Mouse (Mus musculus) lung, adult 18-20 months (tissue): Measurements from ENCODE around the gene Pfkm.

Experiments used
- DNase-seq, 2 experiments: peaks; one replicate each; pipeline ENCODE4 v3.0.0; 2022; ENCODE audit warnings: mixed read lengths in 2 of 2

Pfkm gene

DNA sequence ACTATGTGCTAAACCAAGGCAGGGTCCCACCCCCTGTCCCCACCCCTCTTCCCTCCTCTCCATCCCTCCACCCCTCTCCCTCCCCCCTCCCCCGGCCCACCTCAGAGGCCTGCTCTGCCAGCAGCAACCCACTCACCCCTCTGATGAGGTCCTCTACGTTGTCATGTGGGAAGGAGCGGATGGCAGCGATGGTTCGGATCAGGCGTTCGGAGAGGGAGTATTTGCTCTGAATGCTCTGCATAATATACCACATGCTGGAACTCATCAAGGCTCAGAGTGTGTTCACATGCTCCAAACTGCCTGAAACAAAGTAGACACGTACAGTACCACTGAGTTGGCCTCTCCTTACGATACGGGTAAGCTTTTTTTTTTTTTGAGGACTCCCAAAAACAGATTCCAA is 50.1 kb downstream of the Pfkm start:
- no peak for DNase-seq

- no peak for DNase-seq
Measured at GRCm38 (mm10) chr15:98144861-98145507, 52.6 kb downstream of the Pfkm start.

DNA sequence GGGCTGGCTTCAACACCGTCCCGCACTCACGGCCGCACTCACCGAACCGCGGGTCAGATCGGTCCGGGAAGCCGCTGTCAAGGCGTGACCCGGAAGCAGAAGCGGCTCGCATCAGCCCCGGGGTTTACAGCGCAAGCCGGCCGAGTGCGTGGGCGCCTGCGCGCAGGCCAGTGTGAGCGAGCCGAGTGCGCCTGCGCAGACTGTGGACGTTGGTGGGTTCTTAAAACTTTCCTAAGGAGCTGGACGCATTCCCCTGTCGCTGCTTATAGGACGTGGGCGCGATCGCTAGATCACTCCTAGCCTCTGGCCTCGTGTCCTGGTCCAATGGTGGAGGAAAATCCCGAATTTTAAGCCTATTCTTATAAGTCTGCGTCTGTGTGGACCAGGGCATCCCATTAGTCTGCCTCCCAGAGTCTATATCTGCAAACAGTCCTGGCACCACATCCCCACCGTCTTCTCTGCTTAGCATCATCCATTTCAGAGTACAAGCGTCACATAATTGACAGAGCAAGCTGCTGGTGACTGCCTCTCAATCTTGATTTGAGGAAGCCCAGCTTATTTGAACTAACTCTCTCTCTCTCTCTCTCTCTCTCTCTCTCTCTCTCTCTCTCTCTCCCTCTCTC is 53.3 kb downstream of the Pfkm start:
- peak; percentile 92 to 95 for DNase-seq

- no peak for DNase-seq
Measured at GRCm38 (mm10) chr15:98148356-98148755, 56.0 kb downstream of the Pfkm start.

DNA sequence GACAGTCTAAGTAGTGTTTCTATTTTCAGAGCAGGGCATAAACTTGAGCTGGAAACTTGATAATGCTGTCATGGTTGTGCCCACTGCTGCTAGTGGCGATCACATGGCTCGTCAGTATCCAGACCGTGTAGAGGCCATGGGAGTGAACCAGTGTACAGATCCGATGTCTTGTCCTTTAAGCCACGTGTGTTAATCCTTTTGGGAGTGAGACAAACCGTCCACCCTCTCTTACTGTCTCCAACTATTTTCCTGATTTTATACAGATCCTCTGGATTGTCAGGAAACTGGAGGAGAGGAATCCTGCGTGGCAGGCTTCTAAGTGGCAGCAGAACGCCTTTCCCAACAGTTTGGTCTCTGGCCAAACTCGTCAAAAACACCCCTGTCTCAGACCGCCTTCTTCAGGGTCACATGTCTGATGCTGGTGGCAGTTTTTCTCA is 56.8 kb downstream of the Pfkm start:
- DNase-seq: peak in 1 of 2 experiments; percentile 7

GRCm38 (mm10) chr15:98152916-98153315 is 60.5 kb downstream of the Pfkm start:
- DNase-seq: peak in 1 of 2 experiments; percentile 13

- DNase-seq: no peak
Measured at GRCm38 (mm10) chr15:98153625-98154024, 61.2 kb downstream of the Pfkm start.

GRCm38 (mm10) chr15:98154146-98154545 is 61.8 kb downstream of the Pfkm start:
- no peak for DNase-seq

DNA sequence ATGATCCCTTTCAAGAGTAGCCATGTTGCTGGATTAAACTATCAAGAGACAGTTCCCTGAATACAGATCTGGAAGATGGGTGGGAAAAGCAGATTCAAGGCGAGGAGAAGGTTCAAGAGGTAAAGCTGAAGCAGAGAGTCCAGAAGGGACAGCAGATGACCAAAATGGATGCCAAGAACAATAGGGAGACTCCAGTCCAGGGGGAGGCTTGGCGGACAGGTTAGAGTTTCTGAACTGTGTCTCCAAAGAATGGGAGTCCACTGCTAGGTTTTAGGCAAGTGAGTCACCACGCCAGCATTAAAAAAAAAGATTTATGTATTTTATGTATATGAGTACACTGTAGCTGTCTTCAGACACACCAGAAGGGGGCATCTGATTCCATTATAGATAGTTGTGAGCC is 62.2 kb downstream of the Pfkm start:
- no peak for DNase-seq

DNA sequence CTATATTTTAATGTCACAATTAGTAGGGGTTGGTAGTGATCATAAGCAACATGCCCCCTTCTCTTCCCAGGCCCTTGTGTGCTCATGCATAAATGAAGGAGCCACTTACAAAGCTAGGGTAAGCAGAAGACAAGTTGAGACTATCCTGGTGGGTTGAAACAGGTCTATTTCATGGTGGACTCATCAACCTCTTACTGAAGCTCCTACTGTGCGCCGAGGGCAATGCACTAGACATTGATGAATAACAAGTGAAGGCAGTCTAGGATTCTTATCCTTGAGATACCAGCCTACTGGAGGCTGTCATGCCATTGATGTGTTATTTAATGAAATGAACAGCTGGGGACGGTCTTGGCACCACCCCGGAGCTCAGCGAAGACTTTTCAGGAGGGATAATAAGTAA is 62.9 kb downstream of the Pfkm start:
- no peak for DNase-seq

DNA sequence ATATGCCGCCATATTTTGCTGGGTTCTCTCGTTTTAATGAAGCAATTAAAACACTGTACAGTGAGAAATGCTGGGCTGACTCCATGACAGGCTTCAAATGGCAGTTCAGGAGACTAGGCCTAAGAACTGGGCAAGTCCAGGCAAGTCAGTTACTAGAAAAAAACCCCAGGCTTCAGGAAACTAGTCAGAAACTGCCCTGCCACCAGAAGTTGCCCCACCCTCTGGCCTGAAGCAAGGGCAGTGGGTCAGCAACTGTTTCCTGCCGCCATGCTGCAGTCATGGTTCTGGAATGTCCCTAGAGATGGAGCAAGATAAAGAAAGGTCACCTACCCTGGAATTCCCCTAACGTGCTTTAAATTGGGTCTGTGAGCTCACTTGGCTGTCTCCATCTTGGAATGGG is 63.6 kb downstream of the Pfkm start:
- peak in 1 of 2 experiments; percentile 7 for DNase-seq

GRCm38 (mm10) chr15:98157253-98157652 is 64.9 kb downstream of the Pfkm start:
- DNase-seq: no peak

DNA sequence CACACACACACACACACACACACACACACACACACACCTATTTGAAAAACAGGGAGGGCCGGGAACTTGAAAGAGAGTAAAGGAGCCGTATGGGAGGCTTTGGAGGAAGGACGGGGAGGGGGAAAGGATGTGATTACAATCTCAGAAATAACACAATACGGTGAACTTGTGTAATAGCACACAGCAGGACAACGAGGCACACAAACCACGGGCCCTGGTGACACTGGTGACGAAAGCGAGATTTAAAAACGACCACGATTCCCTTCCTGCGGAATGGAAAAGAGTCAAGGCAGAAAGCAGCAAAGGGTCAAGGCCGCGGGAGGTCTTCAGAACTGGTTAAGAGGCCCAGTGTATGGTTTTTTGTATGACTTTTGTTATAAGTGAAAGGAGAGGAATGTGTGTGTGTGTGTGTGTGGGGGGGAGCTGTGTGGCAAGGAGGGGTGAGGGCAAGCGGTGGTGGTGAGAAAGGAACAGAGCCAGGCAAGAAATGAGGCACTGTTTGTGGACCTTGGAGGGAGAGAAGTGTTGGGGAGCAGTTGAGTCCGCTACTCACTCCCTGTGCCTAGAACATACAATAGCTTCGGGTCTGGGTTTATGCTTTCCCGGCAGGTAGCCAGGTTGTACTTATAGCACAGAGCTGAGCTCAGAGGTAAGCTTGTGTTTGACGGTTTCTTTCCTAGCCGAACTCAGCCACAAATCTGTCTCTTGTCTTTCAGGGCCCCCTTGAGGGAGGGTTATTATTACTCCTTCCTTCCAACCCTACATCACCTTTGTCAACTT is 68.8 kb downstream of the Pfkm start:
- peak in 1 of 2 experiments; percentile 14 for DNase-seq

GRCm38 (mm10) chr15:98162561-98162960 is 70.2 kb downstream of the Pfkm start:
- DNase-seq: no peak

GRCm38 (mm10) chr15:98165525-98165924 is 73.1 kb downstream of the Pfkm start, which contains the start of gene Asb8:
Gene Asb8, minus strand, starts transcription at chr15:98165625.
- no peak for DNase-seq

- no peak for DNase-seq
Measured at GRCm38 (mm10) chr15:98166963-98167644, 74.7 kb downstream of the Pfkm start, which contains the start of gene Ccdc184. Gene Ccdc184, plus strand, starts transcription at chr15:98167158.

GRCm38 (mm10) chr15:98167645-98168621 is 75.5 kb downstream of the Pfkm start:
- DNase-seq: peak; percentile 45 to 62

- no peak for DNase-seq
Measured at GRCm38 (mm10) chr15:98168622-98169004, 76.2 kb downstream of the Pfkm start.

- DNase-seq: no peak
Measured at GRCm38 (mm10) chr15:98170365-98170764, 78.0 kb downstream of the Pfkm start.

DNA sequence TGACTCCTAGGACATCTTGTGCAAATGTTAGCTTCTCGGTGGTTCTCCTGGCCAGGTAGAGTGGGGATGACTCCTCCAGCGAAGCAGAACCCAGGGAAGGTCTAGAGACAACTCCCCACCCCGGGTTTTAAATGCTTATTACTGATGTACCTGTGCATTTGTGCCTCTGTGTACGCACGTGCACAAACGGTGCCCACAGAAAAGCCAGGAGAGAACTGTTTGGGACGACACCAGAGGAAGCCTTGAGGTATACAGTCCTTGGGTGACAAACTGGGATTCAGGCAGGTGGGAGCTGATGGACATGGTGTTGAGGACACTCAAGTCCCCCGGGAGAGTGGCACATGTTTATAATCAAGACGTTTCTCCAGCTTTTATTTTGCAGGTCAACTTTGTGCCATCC is 78.5 kb downstream of the Pfkm start:
- DNase-seq: no peak

DNA sequence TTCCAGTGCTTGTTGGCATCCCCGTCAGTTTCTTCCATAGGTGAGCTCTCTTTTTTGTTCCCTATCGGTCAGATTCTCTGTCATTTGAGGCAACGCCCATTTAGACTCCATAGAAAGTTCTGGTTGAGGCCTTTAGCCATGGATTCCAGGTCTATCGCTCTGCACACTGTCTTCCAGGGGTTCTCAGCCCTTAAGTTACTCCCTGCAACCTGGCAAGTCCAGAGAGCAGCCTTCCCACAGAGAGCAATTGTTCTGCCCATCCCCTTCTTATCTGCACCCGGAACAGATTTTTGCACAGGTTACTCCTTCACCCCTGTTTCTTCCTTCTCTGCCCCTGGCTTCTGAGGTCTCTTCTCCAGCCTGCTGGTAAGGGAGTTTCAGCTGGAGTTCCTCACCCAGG is 79.7 kb downstream of the Pfkm start:
- no peak for DNase-seq

DNA sequence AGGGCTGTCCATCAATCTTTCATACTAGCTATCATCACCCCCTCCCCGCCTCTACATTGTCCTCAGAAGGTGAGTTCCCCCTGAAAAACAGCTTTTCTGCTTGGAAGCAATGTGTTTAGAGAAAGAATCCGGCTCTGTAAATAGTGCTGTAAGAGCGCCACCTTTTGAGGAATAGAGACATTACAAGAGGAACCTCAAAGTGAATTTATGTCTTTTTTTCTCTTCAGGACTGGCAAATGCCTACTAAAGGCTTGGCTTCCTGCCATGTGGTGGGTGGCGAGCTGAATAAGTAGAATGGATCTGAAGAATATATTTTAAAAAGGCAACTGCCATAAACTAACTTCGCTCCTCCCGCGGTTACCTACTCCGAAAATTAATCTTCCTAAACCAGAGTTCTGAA is 81.4 kb downstream of the Pfkm start:
- peak in 1 of 2 experiments; percentile 10 for DNase-seq
